Mouse (Mus musculus) hindbrain, embryonic 16.5 days (tissue): ENCODE measurements around the gene Ankrd24. TPM values are rescaled to one million over a fixed set of nuclear protein-coding genes. Genes with fewer than 3 reads are reported as not detected.
A peak's percentile ranks its signal among the peaks of the same experiment; 100 is the strongest.

Source experiments
- ATAC-seq: fragments of 200-750 bp; cut with Nextera tagmentation; 2 replicates; pipeline ENCODE4 v1.8.0; 2017; ENCODE audit warnings: moderate TSS enrichment, moderate library complexity
- H3K27ac ChIP-seq: fragments of 300-500 bp; sonication (generic); 2 replicates; pipeline ENCODE4 v1.5.1; 2014; ENCODE audit warnings: low read depth, mild to moderate bottlenecking, control low read depth, low read length, moderate library complexity
- H3K27me3 ChIP-seq: fragments of 300-500 bp; sonication (generic); replicated peaks from 2 replicates; pipeline ENCODE4 v1.6.1; 2014; ENCODE audit warnings: low read length; ENCODE audit not compliant: control insufficient read depth, insufficient read depth
- H3K36me3 ChIP-seq: fragments of 300-500 bp; sonication (generic); 2 replicates; pipeline ENCODE4 v1.6.1; 2014; ENCODE audit warnings: mild to moderate bottlenecking, low read length, moderate library complexity, mixed read lengths; ENCODE audit not compliant: control insufficient read depth, insufficient read depth
- H3K4me1 ChIP-seq: fragments of 300-500 bp; sonication (generic); 2 replicates; pipeline ENCODE4 v1.6.1; 2014; ENCODE audit warnings: low read depth, low read length; ENCODE audit not compliant: control insufficient read depth, insufficient read depth
- H3K4me2 ChIP-seq: fragments of 300-500 bp; sonication (generic); 2 replicates; pipeline ENCODE4 v1.6.1; 2014; ENCODE audit warnings: mild to moderate bottlenecking, low read length, control low read depth, moderate library complexity
- H3K4me3 ChIP-seq: fragments of 300-500 bp; sonication (generic); 2 replicates; pipeline ENCODE4 v1.5.1; 2014; ENCODE audit warnings: mild to moderate bottlenecking, low read length, control low read depth, moderate library complexity
- H3K9ac ChIP-seq: fragments of 300-500 bp; sonication (generic); 2 replicates; pipeline ENCODE4 v1.6.1; 2014; ENCODE audit warnings: low read depth, mild to moderate bottlenecking, control low read depth, low read length, moderate library complexity
- H3K9me3 ChIP-seq: fragments of 300-500 bp; sonication (generic); 2 replicates; pipeline ENCODE4 v1.6.1; 2014; ENCODE audit warnings: mild to moderate bottlenecking, low read length, moderate library complexity; ENCODE audit not compliant: control insufficient read depth
- WGBS: fragments of 180-500 bp; shearing (Covaris S2); extraction: QIAGEN DNeasy Blood & Tissue Kit; methylation state at CpG from one replicate; pipeline ENCODE4 v1.1.7; 2014; 5-methylcytosine and 5-hydroxymethylcytosine counted together
- polyA plus RNA-seq: library from polyadenylated mRNA; unstranded; fragments of >200 nt; fragmentation: Nextera tagmentation; extraction: Ambion mirVana; gene quantifications from 2 replicates; pipeline ENCODE4 v1.2.1, GENCODE M21; 2015

The Ankrd24 gene
- polyA plus RNA-seq, 1 experiment from 2014 or later = 19.2 TPM

- no peaks in the 10 kb centered on the region for H3K9me3 ChIP-seq
- no peak overlapping the region for H3K4me2 ChIP-seq
- WGBS = 18% methylated on average over 4 of the region's 4 CpGs
- H3K4me3 ChIP-seq = no peak overlapping the region
- H3K4me1 ChIP-seq = peaks cover 28% of the 10 kb centered on the region
- H3K36me3 ChIP-seq = no peaks in the 10 kb centered on the region
- no peak overlapping the region for H3K27ac ChIP-seq
- ATAC-seq = no peak
- no peak overlapping the region for H3K9ac ChIP-seq
- peaks cover 4% of the 10 kb centered on the region for H3K27me3 ChIP-seq
Measured at GRCm38 (mm10) chr10:81602741-81603151, 25.6 kb upstream of the Ankrd24 start.

DNA sequence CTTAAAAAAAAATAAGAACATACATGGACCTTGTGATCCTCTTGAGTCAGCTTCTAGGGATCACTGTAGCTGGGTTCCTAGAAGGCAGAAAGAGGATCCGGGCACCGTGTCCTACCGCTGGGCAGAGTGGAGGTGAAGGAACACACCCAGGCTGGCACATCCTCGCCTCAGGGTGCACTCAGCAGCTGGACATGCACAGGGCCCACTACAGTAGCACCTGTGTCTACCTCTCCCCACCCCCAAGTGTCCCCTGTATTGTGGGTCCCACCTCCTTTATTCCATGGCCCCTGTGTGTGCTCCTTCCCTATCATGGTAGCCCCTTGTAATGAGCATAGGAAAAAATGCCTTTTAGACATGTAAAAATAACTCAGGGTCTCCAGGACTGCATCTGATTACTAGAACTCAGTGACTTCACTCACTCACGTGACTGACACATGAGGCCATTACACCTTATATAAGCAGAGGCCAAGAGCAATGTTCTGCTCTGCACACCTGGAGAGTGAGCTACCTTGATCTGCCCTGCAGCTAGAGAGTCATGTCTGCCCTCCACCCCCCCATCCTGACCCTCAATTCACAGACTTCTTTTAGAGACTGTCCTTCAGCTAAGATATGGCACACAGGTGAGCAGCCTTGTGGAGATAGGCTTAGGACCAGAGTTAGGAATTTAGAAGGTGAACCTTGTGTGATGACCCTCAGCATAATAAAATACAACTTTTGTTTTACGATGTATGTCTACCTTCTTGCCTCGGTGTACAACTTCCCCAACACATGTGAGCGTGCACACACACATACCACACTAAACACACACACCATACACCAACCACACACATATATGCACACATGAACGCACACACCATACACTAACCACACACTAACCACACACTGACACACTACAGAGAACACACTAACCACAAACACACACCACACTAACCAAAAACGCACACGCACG, 24.0 kb upstream of the Ankrd24 start:
- 78% methylated on average over 12 of the region's 12 CpGs for whole genome bisulfite sequencing
- H3K4me2 ChIP-seq = peak overlapping the region; percentile 59
- H3K9me3 ChIP-seq = no peaks in the 10 kb centered on the region
- 0 out of 2 replicates have a peak, but pooled peaks have one; percentile 7 for ATAC-seq
- H3K9ac ChIP-seq = no peak overlapping the region
- peaks cover 4% of the 10 kb centered on the region for H3K27me3 ChIP-seq
- H3K4me1 ChIP-seq = peaks cover 28% of the 10 kb centered on the region
- no peaks in the 10 kb centered on the region for H3K36me3 ChIP-seq
- H3K4me3 ChIP-seq = peak overlapping the region; percentile 18; the same call in 1 of the 2 replicates
- H3K27ac ChIP-seq = 0 out of 2 replicates have a peak overlapping the region, but pooled peaks have one; percentile 52

- H3K9ac ChIP-seq = peak overlapping the region; percentile 49
- no peaks in the 10 kb centered on the region for H3K36me3 ChIP-seq
- peak; percentile 25 for ATAC-seq
Measured at GRCm38 (mm10) chr10:81604968-81605665, 23.2 kb upstream of the Ankrd24 start.

DNA sequence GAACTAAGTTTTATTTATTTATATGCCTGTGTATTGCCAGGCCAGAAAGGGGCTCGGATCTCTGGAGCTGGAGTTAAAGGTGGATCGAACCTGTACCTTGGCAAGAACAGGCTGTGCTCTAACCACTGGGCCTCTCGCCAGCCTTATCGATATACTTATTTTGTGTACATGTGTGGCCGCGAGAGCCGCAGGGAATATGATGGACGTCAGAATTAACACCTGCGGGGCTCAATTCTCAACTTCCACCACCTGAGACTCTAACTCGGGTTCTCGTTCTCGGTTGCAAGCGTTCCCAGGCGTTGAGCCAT, 22.7 kb upstream of the Ankrd24 start:
- ATAC-seq = peak; percentile 5
- Histone ChIP-seq H3K9ac (peak overlapping the region; percentile 49), H3K4me1 (peaks cover 26% of the 10 kb centered on the region), H3K4me3 (peak overlapping the region; percentile 59), H3K9me3 (no peaks in the 10 kb centered on the region), H3K36me3 (no peaks in the 10 kb centered on the region), H3K27ac (peak overlapping the region; percentile 83), H3K27me3 (peaks cover 4% of the 10 kb centered on the region; the same call in 1 of the 2 replicates), H3K4me2 (peak overlapping the region; percentile 59)
- WGBS = 4% methylated on average over 14 of the region's 14 CpGs

More at GRCm38 (mm10) chr10:81604968-81605665, 23.2 kb upstream of the Ankrd24 start:
- Histone ChIP-seq H3K27ac (peak overlapping the region; percentile 83), H3K9me3 (no peaks in the 10 kb centered on the region), H3K4me3 (peak overlapping the region; percentile 59), H3K4me1 (peaks cover 28% of the 10 kb centered on the region), H3K27me3 (peaks cover 4% of the 10 kb centered on the region; the same call in 1 of the 2 replicates), H3K4me2 (peak overlapping the region; percentile 59)
- 19% methylated on average over 29 of the region's 29 CpGs for WGBS

GRCm38 (mm10) chr10:81605974-81606751, 22.2 kb upstream of the Ankrd24 start, which contains the start of gene BC025920:
BC025920 (plus strand) TSS chr10:81606270.
- Histone ChIP-seq H3K9me3 (no peaks in the 10 kb centered on the region), H3K4me3 (peak within 1 kb of the TSS; percentile 59), H3K9ac (peak within 1 kb of the TSS; percentile 71), H3K27me3 (peaks cover 4% of the 10 kb centered on the region; the same call in 1 of the 2 replicates), H3K36me3 (no peaks in the 10 kb centered on the region), H3K4me2 (peak within 1 kb of the TSS; percentile 76), H3K27ac (peak within 1 kb of the TSS; percentile 92), H3K4me1 (peaks cover 21% of the 10 kb centered on the region)
- ATAC-seq = peak; percentile 89
- under 1% methylated on average over 39 of the region's 39 CpGs for WGBS

DNA sequence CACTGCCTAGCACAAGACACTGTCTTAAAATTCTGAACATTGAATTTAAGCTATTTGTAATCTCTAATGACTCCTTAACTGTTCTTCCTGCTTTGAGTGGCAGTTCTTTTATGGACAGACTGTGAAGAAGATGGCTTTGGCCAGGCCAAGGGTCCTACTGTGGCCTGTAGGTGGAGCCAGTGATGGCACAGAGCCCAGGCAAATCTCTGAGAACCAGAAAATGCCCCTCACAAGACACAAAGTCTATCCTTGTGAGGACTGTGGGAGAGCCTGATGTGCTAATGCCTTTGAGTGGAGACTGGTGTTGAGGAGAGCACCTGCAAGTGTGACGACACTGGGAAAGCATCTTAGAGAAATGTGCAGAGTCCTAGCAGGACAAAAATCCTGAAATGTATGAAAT, 20.0 kb upstream of the Ankrd24 start:
- no peaks in the 10 kb centered on the region for H3K36me3 ChIP-seq
- H3K4me3 ChIP-seq = no peak overlapping the region
- no peak overlapping the region for H3K9ac ChIP-seq
- no peaks in the 10 kb centered on the region for H3K27me3 ChIP-seq
- no peak overlapping the region for H3K27ac ChIP-seq
- 90% methylated on average over 1 of the region's 1 CpGs for WGBS
- peaks cover 16% of the 10 kb centered on the region for H3K4me1 ChIP-seq
- H3K4me2 ChIP-seq = no peak overlapping the region
- no peak for ATAC-seq
- H3K9me3 ChIP-seq = no peaks in the 10 kb centered on the region

DNA sequence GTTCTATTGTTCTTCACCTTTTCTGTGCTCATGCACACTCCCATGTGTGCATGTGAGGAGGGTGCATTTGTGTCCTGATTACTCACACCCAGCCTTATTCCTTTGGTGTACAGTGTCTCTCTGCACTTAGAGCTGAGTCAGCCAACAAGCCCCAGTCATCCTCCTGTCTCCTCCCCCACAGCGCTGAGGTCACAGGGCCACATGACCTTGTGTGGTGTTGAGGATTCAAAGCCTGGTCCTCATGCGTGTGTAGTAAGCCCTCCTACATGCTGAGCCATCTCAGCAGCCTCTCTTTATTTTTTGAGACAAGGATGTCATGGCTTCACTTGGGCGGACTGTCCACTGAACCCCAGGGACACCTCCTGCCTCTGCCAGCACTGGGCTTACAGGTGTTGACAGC, 15.6 kb upstream of the Ankrd24 start:
- Histone ChIP-seq H3K27ac (no peak overlapping the region), H3K9me3 (no peaks in the 10 kb centered on the region), H3K27me3 (no peaks in the 10 kb centered on the region), H3K4me1 (no peaks in the 10 kb centered on the region), H3K36me3 (no peaks in the 10 kb centered on the region), H3K4me2 (no peak overlapping the region), H3K4me3 (no peak overlapping the region), H3K9ac (no peak overlapping the region)
- ATAC-seq = no peak
- 75% methylated on average over 3 of the region's 3 CpGs for WGBS

- WGBS = 66% methylated on average over 6 of the region's 6 CpGs
- Histone ChIP-seq H3K9me3 (no peaks in the 10 kb centered on the region), H3K27me3 (no peaks in the 10 kb centered on the region), H3K27ac (no peak overlapping the region), H3K4me2 (no peak overlapping the region), H3K36me3 (no peaks in the 10 kb centered on the region), H3K4me3 (no peak overlapping the region), H3K9ac (no peak overlapping the region), H3K4me1 (no peaks in the 10 kb centered on the region)
- ATAC-seq = no peak
Measured at GRCm38 (mm10) chr10:81615486-81615885, 12.9 kb upstream of the Ankrd24 start.
